Mouse (Mus musculus): Measurements from ENCODE around the gene Klhl8.
A peak's percentile ranks its signal among the peaks of the same experiment; 100 is the strongest.

The Klhl8 gene

DNA sequence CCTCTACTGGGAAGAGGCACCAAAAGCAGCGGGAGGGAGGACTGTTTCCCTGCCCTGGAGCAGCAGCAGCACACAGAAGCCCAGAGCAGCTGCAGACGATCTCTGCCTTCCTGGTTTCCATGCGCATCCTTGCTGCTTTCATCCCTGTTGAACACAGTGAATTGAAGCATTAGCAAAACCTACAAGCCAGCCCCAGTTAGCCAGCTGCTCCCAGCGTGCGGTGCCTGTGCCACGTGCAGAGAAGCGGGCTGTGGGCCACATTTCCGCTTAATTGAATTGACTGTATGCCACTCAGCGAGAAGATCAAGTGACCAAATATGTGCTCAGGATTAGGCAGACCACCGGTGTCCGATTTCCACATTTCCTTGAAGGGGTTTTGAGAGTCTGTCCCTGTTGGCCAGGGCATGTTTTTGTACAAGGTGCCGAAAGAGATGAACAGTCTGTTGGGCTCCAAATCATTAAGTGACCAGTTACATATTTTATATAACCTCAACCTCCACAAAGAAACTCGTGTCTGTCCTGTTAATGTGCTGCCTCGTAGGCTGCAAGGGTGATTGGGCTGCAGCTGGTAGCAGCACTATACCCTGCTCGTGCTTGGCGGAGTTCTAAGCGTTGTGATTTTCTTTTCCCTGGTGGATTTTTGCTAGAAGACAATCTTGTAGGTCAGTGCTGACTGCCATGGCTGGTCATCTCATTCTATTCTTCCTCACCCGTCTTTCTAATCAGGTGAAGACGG lies 65.5 kb downstream of the Klhl8 start:
- DNase-seq = no peak

DNA sequence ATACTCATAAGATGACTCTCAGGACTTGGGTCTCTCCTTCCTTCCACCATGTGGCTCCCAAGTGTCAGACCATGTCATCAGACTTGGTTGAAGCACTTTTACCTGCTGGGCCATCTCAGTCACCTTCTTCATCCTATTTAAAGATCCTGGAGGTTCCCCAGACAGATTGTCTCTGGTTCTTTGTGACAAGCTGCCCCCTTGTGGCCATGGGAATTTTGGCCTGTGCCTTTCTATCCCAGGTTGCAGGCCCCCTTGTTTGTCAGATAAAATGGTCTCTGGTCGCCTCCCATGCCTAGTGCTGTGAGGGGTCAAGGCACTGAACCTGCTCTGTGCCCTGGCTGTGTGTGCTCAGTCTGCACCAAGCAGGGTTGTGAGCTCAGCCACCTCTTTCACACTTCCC lies 67.1 kb downstream of the Klhl8 start:
- DNase-seq = peak; percentile 76

DNA sequence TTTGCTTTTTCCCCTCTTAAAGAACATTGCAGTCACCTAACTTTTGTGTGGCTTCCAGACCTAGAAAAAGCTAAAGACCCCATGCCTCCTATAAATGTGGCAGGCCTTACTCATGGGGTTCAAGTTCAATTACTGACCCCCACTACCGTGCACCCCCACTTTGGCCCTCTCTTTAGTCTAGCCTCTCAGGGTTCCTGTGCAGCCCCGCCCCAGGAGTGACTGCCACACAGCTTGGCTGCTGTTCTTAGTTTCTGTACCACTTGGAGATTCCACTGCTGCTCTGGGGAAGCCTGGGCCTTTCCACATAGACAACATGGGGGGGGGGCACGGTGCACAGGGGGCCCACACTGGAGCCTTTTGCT lies 71.8 kb downstream of the Klhl8 start:
- DNase-seq = no peak

DNA sequence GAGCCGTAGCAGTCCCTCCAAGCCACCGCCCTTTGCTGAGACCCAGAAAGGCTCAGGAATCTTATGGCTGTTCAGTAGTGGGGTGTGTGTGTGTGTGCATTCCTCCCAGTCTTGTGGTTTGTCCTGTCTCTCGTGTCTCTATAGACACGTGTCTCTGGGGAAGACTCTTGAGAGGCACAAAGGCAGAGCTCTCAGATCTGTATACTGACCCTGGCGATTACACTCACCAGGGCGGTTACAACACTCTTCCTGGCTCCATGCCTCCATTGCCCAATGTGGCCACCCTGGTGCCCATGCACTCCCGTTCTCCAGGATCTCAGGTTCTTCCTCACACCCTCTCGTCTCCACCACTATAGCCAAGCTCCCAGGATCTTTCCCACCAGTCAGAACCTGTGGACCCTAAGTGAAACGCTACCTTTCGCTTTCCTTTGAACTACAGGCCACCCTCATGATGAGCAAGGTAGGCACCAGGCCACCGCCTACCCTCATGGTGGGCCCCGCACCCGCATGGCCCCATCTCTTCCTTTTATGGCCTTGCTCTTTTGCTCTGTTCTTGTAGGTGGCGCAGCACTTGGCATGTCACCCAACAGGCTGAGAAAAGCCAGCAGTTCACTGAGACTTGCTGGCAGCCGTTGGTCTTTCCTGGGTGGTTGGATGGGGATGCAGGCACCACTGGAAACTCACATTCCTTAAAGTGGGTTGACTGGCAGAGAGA lies 72.4 kb downstream of the Klhl8 start:
- peak; percentile 88 for DNase-seq

DNA sequence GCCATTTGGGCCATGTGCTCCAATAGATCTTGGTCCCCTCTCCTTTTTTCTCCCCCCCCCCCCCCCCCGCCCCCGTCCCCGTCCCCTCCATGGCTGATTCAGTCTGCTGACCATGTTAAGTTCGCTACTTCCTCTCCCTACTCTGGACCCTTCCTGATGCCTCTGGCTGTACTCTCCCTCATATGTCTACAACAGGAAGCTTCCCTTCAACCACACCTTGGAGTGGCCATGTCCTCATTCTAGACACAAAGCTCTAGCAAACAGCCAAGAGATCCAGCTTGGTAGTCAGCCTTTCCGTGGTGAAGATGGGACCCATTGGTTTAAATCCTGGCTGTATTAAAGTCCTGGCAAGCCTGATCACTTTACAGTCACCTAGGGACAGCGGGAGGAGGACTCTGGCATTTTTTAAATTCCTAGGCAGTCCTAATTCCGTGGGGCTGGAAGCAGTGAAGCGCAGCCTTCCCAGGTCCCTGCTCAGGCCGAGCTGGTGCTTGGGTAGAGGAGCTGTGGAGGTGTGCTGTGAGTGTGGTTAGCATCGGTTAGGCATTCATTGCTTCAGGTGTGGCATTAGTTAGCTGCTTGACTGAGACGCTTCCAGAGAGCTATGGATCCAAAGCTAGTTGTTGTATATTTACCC lies 74.8 kb downstream of the Klhl8 start:
- no peak for DNase-seq

DNA sequence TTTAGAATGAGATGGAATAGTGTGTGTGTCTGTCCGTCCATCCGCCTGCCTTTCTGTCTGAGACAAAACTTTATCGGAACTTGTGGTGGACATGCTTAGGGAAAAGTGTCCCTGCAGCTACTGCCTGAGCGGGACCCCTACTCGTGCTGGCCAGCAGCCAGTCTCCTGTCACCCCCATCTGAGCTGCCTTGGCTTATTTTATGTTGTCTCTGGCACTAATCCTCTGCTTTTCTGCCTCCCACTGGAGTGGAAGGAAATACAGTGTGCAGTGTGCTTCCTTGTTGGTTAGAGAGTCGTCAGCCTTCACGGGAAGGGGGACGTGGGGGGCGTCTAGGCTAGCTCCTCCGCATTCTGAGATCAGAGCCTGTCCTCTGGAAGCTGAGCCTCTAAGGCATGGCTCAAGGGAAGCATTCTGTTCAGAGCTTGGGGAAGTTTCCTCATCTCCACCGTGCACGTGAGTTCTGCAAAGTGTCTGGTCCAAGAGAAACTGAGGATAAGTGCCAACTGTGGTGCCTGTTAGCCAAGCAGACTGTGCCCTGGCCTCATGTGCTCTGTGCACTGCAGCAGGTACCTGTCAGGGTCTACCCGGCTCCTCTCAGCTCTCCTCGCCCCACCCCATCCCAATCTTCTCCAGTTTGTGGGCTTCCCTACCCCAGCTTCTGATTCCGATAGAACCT lies 75.5 kb downstream of the Klhl8 start:
- no peak for DNase-seq

DNA sequence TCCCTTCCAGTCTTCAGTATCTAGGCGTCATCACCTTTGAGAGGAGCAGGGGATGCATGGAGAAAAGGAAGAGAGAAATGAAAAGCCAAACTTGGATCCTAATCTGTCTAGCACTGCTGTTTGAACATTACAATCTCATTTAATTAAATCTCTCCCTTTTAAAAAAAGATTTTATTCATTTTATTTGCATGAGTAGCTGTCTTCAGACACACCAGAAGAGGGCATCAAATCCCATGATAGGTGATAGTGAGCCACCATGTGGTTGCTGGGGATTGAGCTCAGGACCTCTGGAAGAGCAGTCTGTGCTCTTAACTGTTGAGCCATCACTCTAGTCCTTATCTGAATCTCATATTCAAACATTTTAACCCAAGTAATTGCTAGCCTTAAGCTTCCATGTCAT lies 80.2 kb downstream of the Klhl8 start:
- no peak for DNase-seq

DNA sequence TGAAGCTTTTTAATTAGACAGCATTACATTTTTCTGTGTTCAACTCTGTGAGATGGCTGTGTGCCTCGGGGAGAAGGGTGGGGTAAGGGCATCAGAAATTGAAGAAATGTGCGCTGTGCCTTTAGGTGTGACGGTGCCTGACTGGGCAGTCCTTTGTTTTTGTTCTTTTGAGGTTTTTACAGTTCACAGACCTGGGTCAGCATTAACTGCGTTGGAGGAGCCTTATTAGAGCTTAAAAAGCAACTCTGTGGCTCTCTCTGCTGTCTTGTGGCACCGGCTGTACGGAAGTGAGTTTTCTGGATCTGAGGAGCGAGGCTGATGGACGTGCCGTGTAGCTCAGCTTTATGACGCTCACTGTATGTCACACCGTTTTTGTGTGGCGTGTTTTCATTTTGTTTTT lies 81.9 kb downstream of the Klhl8 start:
- DNase-seq = no peak

DNA sequence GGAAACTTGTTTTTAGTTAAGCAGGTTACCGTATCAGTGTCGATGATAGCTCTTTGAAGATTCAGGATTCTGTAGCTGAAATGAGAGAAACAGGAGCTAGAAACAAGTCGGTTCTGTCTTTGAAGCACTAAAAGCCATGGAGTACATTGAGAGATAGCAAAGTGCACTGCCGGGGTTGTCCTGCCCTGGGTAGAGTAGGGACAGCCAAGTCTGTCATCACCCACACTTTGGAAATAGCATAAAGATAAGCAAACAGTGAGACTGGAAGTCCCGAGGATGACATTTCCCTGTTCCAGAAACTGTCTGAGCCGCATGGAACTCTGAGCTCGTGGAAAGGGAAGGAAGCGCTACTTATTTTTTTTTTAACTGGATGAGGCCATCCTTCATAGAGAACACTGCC lies 82.3 kb downstream of the Klhl8 start:
- peak; percentile 45 for DNase-seq

DNA sequence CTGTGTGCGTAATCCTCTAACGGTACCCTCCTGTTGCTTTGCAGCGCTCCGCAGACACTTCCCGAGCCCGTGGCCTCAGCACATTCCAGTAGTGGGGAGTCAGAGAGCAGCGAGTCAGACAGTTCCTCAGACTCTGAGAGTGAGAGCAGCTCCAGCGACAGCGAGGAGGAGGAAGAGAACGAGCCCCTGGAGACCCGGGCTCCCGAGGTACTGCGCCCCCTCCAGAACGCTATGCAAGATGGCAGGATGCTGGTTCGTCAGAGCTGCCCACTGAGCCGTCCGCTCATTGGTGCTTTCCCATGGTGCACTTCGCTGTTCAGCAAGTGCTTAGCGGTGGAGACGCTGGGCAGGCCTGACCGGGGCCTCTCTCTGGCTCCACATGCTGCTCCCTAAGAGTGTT lies 82.8 kb downstream of the Klhl8 start:
- DNase-seq = no peak

DNA sequence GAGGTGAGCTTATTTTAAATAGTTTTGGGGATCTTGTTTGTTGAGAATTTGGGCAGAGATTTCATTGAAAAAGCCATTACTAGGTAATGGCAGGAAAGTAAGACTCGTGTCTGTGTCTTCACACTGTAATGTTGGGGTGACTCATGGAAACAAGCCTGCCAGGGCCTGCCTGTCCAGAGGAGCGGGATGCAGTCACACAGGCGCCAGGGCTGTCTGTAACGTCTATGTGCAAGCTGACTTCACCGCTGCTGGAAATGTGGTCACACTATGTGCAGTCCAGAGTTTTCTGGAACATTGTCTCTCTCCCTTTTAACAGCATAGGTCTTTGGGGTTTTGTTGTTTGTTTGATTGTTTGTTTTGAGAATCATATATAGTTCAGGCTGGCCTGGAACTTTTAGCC lies 88.1 kb downstream of the Klhl8 start:
- no peak for DNase-seq

DNA sequence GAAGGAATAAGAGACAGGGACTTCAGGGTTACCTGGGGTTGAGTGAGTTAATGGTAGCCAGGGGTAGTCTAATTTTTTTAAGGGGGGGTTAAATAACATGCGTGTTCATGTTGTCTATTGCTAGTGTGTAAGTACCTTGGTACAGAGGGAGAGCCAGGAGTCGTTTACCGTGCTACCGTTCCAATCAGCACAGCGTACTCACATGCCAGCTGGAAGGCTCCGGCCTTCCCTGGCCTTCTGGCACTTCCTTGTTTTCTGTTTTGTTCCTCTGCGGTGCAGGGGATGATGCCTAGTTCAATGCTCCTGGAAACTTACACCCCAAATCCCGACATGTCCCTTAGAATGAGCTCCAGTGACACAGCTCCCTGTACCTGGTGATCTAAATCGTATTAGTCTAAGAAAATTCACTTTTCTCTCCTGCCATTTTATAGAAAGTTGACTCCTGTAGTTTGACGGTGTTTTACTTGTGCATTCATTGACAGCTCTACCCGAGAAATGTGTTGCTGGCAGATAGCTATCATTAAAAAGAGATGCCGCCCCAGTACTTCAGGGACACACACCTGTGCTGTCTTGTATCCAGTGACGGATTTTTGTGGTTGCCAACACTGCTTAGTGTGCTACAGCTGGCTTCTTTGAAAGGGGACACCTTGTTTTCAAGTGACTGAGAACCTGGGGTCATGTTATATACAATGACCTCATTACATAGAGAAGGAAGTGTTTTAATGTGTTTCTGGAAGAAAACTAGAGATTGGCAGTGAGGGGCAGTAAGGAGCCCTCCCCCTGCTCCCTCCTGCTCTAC lies 89.4 kb downstream of the Klhl8 start:
- no peak for DNase-seq

DNA sequence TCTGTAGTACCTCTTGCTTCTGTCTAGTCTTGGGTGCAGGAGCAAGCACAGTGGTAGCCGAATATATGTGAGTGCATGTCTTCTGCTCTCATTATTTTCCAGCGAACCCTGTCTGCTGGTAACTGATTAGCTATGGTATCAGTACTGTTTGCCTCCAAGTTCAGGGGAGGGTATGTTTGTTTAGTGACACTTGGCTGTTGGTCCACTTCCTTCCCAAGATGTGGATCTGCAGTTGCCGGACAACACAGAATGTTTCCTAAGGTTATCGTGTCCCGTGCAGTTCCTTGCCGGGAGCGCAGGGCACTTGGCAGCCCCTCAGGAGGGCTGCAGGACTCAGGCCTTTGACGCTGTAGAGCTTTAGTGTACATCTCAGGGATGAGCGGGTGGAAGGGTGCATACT lies 90.0 kb downstream of the Klhl8 start:
- DNase-seq = peak; percentile 71

DNA sequence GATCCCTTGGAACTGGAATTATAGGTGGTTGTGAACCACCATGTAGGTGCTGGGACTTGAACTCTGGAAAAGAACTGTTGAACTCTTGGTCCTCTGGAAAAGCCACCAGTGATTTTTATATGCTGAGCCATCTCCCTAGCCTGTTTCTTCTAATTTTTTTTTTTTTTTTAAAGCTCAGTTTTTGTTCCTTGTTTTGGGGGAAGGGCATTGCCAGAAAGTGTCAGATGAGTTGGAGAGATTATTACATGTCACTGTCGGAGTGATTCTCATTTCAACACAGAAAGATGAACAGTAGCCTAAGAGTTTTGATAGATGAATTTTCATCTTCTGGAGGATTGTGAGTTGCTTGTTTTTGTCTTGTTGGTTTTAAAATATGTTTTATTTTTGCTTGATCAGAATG lies 91.4 kb downstream of the Klhl8 start:
- DNase-seq = no peak

DNA sequence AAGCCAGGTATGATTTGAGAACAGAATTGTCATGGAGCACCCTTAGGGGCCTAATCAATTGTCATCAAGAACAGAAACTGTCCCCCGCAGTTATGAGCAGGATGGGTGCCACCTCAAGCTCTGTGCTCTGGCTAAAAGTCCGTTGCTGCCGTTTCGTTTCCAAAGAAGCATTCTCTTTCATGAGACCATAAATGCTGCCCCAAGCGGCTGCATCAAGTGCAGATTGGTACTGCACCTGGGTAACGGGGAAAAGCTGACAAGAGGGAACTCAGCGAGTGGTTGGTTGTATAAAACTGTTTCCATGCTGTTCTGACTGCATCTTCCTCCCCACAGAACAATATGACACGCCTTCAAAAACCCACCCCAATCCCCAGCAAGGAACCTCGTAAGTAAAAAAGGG lies 92.5 kb downstream of the Klhl8 start:
- no peak for DNase-seq

DNA sequence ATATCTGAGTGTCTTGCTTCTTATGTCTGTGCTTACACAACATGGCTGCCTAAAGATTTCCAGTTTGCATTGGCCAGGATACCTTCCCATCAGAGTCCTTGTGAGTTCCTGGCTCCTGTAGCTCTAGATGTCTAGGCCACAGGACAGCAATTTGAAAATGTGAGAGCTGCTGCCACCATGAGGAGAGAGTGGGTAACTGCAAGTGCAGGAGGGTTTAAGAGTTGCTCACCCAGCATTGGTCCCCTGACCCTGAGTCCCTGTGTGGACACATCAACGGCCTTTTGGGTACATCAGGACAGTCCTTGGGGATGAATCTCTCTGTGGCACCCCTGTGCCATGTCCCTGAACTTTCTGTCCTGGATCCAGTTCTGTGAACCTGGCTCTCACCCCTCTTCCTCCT lies 93.3 kb downstream of the Klhl8 start:
- DNase-seq = peak; percentile 91

DNA sequence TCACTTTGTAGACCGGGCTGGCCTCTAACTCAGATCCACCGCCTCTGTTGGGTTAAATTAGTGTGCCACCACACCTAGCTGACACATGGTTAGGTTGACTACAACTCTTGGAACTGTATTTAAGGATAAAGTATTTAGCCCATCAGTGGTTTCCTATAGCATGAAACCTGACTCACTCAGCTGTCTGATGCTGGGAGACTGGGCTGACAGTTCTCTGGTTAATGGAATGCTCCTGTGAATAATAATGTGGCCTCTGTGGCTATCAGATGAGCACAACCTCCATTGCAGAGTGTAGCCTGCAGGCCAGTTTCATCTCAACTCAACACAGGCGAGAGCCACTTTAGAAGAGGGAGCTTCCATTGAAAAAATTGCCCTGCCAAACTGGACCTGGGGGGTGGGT lies 94.3 kb downstream of the Klhl8 start:
- DNase-seq = no peak

DNA sequence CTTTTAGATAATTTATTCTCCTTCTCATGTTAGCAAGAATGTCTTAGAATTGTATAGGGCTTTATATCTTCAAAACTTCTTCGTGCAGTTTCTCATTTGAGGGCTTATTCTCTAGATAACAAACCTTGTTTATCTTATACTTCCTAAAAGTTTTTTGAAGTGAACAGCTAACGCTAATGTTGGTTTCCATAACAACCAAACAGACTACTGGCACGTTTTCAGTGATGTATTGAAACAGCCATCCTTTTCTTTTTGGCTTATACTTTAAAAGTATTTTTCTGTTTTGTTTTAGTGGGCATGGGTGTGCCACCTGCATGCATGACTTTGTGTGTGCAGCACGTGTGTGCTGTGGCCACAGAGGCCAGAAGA lies 95.8 kb downstream of the Klhl8 start:
- no peak for DNase-seq

DNA sequence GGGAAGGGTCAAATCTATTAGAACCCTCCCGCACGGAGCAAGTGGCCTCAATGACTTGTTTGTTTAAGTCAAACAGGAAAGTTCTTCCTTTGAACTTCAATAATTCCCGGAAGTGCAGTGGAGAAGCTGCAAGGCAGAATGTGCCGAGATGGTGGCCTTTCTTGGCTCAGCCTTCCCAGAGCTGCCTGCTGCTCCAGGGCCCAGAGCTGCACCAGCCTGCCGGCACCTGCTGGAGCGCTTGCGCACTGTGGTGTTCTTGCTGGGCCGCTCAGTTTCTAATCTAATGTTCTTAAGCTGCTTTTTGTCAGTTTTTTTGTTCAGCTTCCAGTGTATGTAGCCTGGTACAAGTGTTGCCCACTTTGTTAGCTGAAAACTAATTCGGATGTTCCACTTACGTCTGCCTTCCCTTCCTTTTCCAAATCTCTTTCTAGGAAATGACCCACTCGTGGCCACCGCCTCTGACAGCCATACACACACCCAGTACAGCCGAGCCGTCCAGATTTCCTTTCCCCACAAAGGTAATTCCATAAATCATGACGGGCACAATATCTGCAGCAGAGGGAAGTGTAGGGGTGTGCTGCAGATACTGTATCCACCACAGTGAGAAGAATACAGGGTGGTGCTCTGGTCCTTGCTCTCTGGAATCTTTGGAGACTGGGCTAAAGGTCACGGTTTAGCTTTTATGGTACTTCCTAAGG lies 96.4 kb downstream of the Klhl8 start:
- peak; percentile 80 for DNase-seq

DNA sequence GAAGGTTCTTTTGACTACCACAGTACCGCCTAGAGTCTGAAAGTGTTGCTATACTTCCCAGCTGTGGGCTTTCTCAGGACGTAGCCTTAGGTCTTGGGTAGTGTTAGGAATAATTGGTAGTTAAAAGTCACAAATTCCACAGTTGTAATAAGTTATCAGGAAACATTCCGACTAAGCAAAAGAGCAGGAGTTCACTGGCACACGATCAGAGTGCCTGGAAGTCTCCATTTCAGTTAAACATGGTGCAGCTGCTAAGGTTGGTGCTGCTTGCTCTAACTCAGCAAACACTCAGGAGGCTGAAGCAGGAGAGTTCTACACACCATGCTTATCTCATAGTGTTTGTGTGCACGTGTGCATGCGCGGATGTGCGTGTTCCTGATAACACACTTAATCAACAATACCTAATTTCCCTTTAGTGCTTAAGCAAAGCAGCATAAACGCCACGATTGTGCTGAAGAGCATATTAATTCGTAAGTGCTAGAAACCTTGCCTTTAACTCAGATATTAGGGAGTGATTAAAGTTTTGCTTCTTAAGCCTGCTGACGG lies 97.0 kb downstream of the Klhl8 start:
- DNase-seq = no peak

DNA sequence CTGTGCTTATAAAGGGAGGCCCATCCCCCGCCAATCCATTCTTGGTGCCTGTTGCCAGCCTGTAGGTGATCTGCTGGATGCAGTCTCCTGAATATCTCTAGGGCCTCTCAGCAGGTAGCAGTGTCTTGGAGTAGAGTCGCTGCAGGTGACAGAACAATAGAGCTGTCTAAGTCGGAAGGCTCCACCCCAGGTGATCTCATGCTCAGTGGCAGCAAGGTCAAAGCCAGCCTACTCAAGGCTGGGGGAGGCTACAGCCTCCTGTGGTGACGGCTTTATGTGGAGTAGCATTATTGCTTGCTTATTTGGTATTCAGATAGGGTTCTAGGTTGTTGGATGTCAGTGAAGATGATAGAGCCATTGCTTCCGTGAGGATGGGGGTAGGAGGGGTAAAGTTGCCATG lies 97.8 kb downstream of the Klhl8 start:
- DNase-seq = no peak

Data from lung, postnatal 36 days (tissue).